Mouse (Mus musculus) lung, postnatal 0 days (tissue): ENCODE results near the gene B4galnt2. TPM values are rescaled to one million over a fixed set of nuclear protein-coding genes. Genes with fewer than 3 reads are reported as not detected.
A peak's percentile ranks its signal among the peaks of the same experiment; 100 is the strongest.
"Not testable (repeated sequence)": the region's sequence is repeated elsewhere in the genome, so short reads cannot be mapped to it uniquely, and the experiment has no call there.

Source experiments
- ATAC-seq: fragments of 200-750 bp; cut with Nextera tagmentation; 2 replicates; pipeline ENCODE4 v1.8.0; 2017; ENCODE audit warnings: moderate library complexity
- DNase-seq: peaks from one replicate; pipeline ENCODE4 v3.0.0-alpha.2; 2016; ENCODE audit warnings: low spot score
- H3K27ac ChIP-seq: fragments of 300-500 bp; sonication (generic); 2 replicates; pipeline ENCODE4 v1.5.1; 2014; ENCODE audit warnings: antibody characterized with exemption, mild to moderate bottlenecking, low read length, mixed read lengths
- H3K27me3 ChIP-seq: fragments of 300-500 bp; sonication (generic); replicated peaks from 2 replicates; pipeline ENCODE4 v1.6.1; 2014; ENCODE audit warnings: low read length, mixed read lengths; ENCODE audit not compliant: insufficient read depth
- H3K36me3 ChIP-seq: fragments of 300-500 bp; sonication (generic); 2 replicates; pipeline ENCODE4 v1.6.1; 2014; ENCODE audit warnings: low read length, mixed read lengths; ENCODE audit not compliant: insufficient read depth
- H3K4me1 ChIP-seq: fragments of 300-500 bp; sonication (generic); 2 replicates; pipeline ENCODE4 v1.6.1; 2014; ENCODE audit warnings: antibody characterized with exemption, low read depth, low read length, mixed read lengths; ENCODE audit not compliant: insufficient read depth
- H3K4me2 ChIP-seq: fragments of 300-500 bp; sonication (generic); replicated peaks from 2 replicates; pipeline ENCODE4 v1.6.1; 2014; ENCODE audit warnings: low read depth, mild to moderate bottlenecking, low read length, moderate library complexity, mixed read lengths
- H3K4me3 ChIP-seq: fragments of 300-500 bp; sonication (generic); 2 replicates; pipeline ENCODE4 v1.5.1; 2014; ENCODE audit warnings: low read depth, low read length
- H3K9ac ChIP-seq: fragments of 300-500 bp; sonication (generic); replicated peaks from 2 replicates; pipeline ENCODE4 v1.6.1; 2014; ENCODE audit warnings: low read depth, mild to moderate bottlenecking
- H3K9me3 ChIP-seq: fragments of 300-500 bp; sonication (generic); 2 replicates; pipeline ENCODE4 v1.6.1; 2016; ENCODE audit warnings: low read length, mixed read lengths
- CTCF ChIP-seq: IDR thresholded peaks from 2 replicates; pipeline ENCODE4 v1.5.1; 2016; ENCODE audit warnings: antibody characterized with exemption, mild to moderate bottlenecking
- EP300 ChIP-seq: IDR thresholded peaks from 2 replicates; pipeline ENCODE4 v1.6.1; 2016; ENCODE audit warnings: antibody characterized with exemption, mild to moderate bottlenecking, control low read depth
- WGBS: fragments of 180-500 bp; shearing (Covaris S2); extraction: QIAGEN DNeasy Blood & Tissue Kit; methylation state at CpG from one replicate; pipeline ENCODE4 v1.1.7; 2014; 5-methylcytosine and 5-hydroxymethylcytosine counted together
- polyA plus RNA-seq: library from polyadenylated mRNA; unstranded; fragments of >200 nt; fragmentation: Nextera tagmentation; extraction: Ambion mirVana; gene quantifications from 2 replicates; pipeline ENCODE4 v1.2.1, GENCODE M21; 2015

B4galnt2 gene
- polyA plus RNA-seq, 1 experiment from 2014 or later: not detected

GRCm38 (mm10) chr11:95945838-95946472, 31.3 kb upstream of the B4galnt2 start:
- ATAC-seq (no peak), DNase-seq (no peak)
- TF ChIP-seq EP300: no peak
- no peak for TF ChIP-seq CTCF
- H3K27me3 ChIP-seq: no peaks in the 10 kb centered on the region
- H3K4me3 ChIP-seq: no peak overlapping the region
- 72% methylated on average over 13 of the region's 13 CpGs for WGBS
- no peak overlapping the region for H3K27ac ChIP-seq
- H3K9me3 ChIP-seq: no peaks in the 10 kb centered on the region
- H3K4me1 ChIP-seq: no peaks in the 10 kb centered on the region
- no peak overlapping the region for H3K4me2 ChIP-seq
- H3K9ac ChIP-seq: no peak overlapping the region
- H3K36me3 ChIP-seq: no peaks in the 10 kb centered on the region

DNA sequence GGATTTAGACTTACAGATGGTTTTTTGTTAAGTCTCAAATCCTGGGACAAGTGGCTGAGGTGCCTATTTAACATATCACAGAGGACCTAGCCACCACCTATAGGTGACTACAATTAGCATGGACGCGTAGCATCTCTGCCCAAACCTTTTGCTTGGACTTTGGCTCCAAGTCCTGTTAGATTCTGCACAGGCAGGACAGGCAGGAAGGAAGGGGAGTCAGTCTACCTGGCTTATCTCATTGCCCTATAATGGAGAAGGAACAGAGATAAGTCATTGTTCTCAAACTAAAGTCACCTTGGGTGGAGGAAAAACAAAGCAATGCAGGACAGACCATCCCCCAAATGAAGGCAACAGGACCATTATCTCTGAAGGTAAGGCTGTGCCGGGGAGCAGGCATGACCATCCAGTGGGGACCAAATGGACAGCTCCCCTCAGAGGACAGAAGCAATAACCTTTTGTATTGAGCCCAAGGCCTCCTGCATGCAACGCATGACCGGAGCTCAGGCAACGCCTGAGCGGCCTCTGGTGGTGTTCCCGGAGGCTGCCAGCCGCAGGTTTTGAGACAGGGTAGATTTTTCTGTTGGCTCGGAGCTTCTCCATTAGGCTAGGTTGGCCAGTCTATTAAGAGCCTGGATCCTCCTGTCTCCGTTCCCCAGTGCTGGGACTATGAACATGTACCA, 25.3 kb upstream of the B4galnt2 start:
- 34% methylated on average over 11 of the region's 11 CpGs for WGBS

DNA sequence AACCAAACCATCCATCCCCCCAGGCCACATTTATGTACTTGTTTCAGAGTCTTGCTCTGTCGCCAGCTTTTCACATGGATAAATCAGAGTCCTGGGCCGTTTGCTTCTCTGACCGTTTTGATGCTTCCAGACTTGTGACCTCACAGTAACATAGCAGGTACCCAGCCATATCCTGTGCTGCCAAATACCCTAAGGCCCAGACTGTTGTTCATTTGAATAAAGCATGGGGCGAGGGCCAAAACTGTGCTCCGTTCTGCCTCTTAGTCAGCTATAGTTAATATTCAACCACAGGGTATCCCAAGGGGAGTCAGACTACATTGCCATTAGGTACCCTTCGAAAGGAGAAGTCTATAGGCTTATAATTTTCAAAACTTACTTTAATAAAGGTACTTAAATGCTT, 21.7 kb upstream of the B4galnt2 start:
- Histone ChIP-seq H3K4me1 (no peaks in the 10 kb centered on the region), H3K36me3 (no peaks in the 10 kb centered on the region), H3K27ac (no peak overlapping the region), H3K4me3 (no peak overlapping the region), H3K9ac (no peak overlapping the region), H3K27me3 (no peaks in the 10 kb centered on the region), H3K9me3 (no peaks in the 10 kb centered on the region), H3K4me2 (no peak overlapping the region)
- DNase-seq (no peak), ATAC-seq (no peak)
- WGBS: 79% methylated on average over 6 of the region's 6 CpGs
- no peak for TF ChIP-seq CTCF
- TF ChIP-seq EP300: no peak

More for the DNA sequence above, 25.3 kb upstream of the B4galnt2 start:
- Histone ChIP-seq H3K36me3 (no peaks in the 10 kb centered on the region), H3K27ac (no peak overlapping the region), H3K4me2 (no peak overlapping the region), H3K4me3 (no peak overlapping the region), H3K9me3 (no peaks in the 10 kb centered on the region), H3K9ac (no peak overlapping the region), H3K4me1 (no peaks in the 10 kb centered on the region), H3K27me3 (no peaks in the 10 kb centered on the region)
- DNase-seq (peak; percentile 18), ATAC-seq (no peak)
- TF ChIP-seq CTCF (peak; percentile 53), EP300 (no peak)

DNA sequence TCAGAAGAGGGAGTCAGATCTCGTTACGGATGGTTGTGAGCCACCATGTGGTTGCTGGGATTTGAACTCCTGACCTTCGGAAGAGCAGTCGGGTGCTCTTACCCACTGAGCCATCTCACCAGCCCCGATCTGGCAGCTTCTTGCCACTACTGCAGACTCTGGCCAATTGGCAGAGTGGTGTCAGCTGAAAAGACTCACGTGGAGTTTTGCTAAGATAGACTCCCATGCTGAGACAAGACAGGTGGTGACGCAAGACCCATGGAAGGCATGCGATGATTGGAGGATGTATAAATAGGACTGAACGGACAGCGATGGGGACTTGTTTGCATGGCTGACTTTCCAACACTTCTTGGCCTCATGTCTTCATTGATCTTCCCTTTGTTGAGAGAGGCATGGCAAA, 17.5 kb upstream of the B4galnt2 start:
- not testable (repeated sequence) for H3K9me3 ChIP-seq, H3K4me3 ChIP-seq, H3K27me3 ChIP-seq, H3K27ac ChIP-seq, DNase-seq, H3K36me3 ChIP-seq, H3K4me1 ChIP-seq, H3K9ac ChIP-seq, ATAC-seq, H3K4me2 ChIP-seq
- WGBS: 84% methylated on average over 8 of the region's 10 CpGs

GRCm38 (mm10) chr11:95926398-95926797, 11.7 kb upstream of the B4galnt2 start:
- ATAC-seq (no peak), DNase-seq (no peak)
- H3K4me1 ChIP-seq: no peaks in the 10 kb centered on the region
- TF ChIP-seq CTCF (peak; percentile 22; the same call in 1 of the 2 replicates), EP300 (no peak)
- no peak overlapping the region for H3K27ac ChIP-seq
- no peak overlapping the region for H3K4me2 ChIP-seq
- H3K4me3 ChIP-seq: no peak overlapping the region
- H3K27me3 ChIP-seq: no peaks in the 10 kb centered on the region
- H3K9ac ChIP-seq: no peak overlapping the region
- H3K9me3 ChIP-seq: 0 out of 2 replicates have a peak, but pooled peaks cover 7% of the 10 kb centered on the region
- WGBS: 76% methylated on average over 4 of the region's 4 CpGs
- no peaks in the 10 kb centered on the region for H3K36me3 ChIP-seq

GRCm38 (mm10) chr11:95925976-95926375, 11.3 kb upstream of the B4galnt2 start:
- Histone ChIP-seq H3K27me3 (no peaks in the 10 kb centered on the region), H3K36me3 (no peaks in the 10 kb centered on the region), H3K4me1 (no peaks in the 10 kb centered on the region), H3K9ac (no peak overlapping the region), H3K9me3 (0 out of 2 replicates have a peak, but pooled peaks cover 7% of the 10 kb centered on the region), H3K27ac (no peak overlapping the region), H3K4me3 (no peak overlapping the region), H3K4me2 (no peak overlapping the region)
- WGBS: 86% methylated on average over 5 of the region's 5 CpGs
- ATAC-seq (no peak), DNase-seq (no peak)
- TF ChIP-seq CTCF (no peak), EP300 (no peak)
